Mouse (Mus musculus) embryo, embryonic 9.5 days (tissue): ENCODE measurements at regions not wholly inside any gene's neighbourhood (a gene's known extent, or its start where the extent isn't known, plus 50 kb on each side); places are given as distances from the start of the nearest gene placed in this dataset.
"Not testable (repeated sequence)": the region's sequence is repeated elsewhere in the genome, so short reads cannot be mapped to it uniquely, and the experiment has no call there.

Experiments used
- DNase-seq: peaks from one replicate; pipeline ENCODE4 v3.0.0-alpha.2; 2017; ENCODE audit errors: extremely low spot score

DNA sequence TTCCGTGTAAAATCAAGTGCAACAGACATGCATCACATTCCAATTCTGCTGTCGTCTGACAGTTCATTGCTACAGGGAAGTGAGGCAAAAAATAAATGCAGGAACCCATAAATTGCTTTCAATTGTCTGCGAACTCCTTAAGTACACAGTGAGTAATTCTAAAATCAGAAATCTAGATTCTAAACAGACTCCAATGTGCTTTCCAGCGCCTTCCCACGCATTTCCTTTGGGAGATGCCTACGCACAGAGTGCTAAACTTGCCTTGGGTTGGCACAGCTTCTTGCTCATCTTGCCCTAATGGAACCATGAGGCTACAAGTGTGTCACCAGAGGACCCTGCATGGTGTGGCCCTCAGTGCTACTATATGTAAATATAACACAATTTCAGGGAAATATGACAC lies 212.6 kb downstream of the Samd5 start:
- no peak for DNase-seq

DNA sequence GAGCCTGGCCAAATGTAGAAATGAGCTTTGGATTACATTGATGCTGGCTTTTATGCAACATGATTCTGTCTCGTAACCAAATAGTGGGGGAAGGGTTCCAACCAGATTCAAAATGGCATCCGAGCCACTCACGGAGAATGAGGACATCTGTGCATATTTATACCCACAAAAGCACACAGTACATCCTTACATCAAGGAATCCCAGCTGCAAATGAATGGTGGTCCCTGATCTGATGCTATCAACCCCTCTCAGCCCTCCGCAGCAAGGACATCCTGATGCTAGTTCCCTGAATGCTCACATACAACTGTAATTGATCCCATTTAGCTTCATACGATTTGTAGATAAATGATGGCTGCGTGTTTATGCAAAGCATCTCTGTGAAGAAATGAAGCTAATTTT lies 215.9 kb downstream of the Samd5 start:
- no peak for DNase-seq

DNA sequence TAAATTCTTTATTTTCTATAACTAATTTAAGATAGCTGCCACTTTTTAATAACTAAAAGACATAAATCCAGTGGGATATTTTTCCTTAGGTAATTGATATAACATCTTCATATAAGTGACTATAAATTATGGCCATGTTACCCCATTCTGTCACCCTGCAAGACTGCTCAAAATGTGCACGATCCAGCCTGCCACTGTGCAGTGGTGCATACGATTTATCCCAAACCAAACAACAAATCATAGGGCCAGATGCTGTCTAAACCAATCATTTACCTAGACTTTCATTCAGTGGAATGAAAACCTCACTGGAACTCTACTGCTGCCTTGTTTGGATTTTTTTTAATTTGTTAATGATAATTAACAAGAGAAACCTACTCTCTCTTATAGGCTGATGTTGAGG lies 216.5 kb downstream of the Samd5 start:
- no peak for DNase-seq

DNA sequence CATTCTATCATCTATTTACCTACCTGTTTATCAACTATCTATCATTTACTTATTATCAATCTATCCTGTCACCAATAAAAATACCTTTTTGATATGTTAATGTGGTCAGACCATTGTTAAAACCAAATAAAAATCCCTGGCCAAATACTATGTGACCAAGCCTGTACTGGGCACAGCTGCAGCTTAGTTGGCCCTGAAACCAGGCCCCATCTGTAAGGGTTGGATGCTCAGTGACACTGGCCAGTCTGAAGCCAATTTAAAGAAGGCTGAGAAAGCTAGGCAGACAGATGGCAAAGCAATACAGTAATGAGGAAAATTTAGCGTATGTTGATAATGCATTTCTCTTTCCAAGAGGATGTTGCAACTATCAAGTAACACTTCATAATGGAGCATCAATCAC lies 217.8 kb downstream of the Samd5 start:
- DNase-seq: no peak

DNA sequence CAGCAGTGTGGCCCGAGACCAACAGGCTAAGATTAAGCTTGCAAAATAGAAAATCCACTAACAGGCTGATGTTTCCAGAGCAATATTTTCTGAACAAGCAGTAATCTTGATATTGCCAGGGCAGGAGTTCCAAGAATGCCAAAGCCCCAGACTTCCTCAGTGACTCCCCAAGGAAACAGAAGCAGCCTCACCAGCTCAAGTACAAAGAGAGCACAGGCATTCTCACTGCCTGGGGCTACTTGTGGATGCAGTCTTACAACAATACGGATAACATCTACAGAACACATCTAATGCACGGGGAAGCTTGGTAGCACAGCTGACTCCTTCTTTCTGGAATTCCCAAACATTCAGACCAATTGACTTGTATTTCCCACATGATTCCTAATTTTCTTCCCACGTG lies 235.9 kb downstream of the Samd5 start:
- no peak for DNase-seq

GRCm38 (mm10) chr10:9438366-9438765 lies 236.6 kb downstream of the Samd5 start:
- DNase-seq: no peak

DNA sequence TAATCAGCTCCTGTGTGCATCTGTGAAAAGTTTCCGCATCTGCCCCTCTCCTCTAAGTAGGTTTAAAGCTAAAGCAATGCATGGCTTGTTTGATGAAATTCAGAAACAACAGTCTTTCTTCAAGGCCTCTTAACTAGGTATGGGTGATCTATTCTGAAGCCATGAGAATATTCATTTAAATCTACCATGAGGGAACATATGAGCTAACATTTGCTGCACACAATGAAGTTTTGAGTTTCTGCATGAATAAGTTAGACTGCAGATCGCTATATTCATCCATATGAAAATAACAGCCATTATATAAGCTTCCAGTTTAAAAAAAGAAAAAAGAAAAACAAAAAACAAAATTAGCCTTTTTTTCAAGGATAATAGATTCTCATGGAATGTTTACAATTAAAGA lies 245.9 kb downstream of the Samd5 start:
- DNase-seq: no peak

DNA sequence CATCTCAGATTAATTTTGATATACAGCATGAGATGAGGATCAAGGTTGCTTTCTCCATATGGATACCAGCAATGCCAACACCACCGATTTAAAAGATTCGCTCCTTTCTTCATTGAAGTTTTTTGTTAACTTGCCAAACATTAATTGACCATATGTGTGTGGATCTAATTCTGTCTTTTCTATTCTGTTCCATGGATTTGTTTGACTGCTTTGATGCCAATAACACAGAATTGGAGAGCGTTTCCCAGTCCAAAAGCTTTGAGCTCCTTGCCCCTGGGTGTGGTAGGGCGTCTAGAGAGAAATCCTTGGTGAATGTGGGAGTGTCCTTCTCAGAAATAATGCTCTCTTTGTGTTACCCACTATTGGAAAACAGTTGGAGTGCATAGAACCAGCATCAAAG lies 254.3 kb downstream of the Samd5 start:
- DNase-seq: no peak

- no peak for DNase-seq
Measured at GRCm38 (mm10) chr10:9416685-9417084, 258.3 kb downstream of the Samd5 start.

GRCm38 (mm10) chr10:9406101-9406500 lies 268.9 kb downstream of the Samd5 start:
- no peak for DNase-seq

GRCm38 (mm10) chr10:9405417-9405816 lies 269.6 kb downstream of the Samd5 start:
- no peak for DNase-seq

GRCm38 (mm10) chr10:9404963-9405362 lies 270.0 kb downstream of the Samd5 start:
- no peak for DNase-seq

GRCm38 (mm10) chr10:9400911-9401617 lies 273.9 kb downstream of the Samd5 start:
- no peak for DNase-seq

DNA sequence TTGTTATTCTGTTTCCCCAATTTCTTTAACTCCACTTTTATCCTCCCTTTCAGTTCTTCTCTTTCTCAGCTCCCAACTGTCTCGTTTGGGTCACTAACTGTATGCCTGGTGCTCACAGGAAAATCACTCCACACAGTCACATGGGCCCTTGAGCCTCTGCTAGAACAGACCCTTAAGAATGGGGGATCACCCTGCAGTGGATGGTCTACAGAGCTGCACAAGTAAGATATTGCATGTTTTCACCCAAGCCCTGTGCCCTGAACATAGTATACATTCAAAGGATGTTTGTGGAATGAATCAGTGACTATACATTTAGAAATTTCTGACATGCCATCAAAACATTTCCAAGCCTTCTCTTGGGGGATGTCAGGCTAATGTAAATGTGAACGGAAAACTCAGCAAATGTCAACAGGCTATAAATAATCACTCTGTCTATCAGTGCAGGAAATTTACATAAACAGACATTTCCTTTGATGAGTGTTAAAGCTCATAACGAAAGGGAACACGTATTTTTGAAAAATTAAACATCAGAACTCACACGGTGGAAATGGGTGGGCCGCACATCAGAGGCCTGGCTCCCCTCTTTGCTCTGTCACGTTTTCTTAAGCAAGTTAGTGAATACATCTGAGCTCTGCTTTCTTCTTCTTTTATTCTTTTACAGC lies 297.4 kb downstream of the Samd5 start:
- no peak for DNase-seq

- DNase-seq: no peak
Measured at GRCm38 (mm10) chr10:9362306-9362865, 312.6 kb downstream of the Samd5 start.

GRCm38 (mm10) chr10:9338207-9338801 lies 336.7 kb downstream of the Samd5 start:
- peak; percentile 15 for DNase-seq

- no peak for DNase-seq
Measured at GRCm38 (mm10) chr10:9334245-9334845, 340.7 kb downstream of the Samd5 start.

DNA sequence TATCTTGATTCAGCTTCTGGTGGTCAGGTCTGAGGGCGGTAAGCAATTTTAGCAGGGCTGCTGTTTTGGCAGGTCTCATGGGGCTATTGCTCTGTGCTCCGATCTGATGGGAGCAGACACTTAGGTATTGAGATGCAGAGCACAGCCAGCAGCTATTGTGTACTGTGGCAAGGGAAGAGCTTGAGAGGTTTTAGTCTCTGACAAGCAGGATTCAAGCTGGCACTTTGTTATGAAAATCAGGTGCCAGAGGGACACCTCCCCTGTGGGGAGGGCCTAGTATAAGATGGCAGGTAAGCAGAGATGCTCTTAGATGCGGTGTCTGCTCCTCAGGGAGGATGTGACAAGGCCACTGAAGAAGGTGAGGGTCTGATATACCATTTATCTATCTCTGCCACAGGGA lies 343.3 kb downstream of the Samd5 start:
- DNase-seq: no peak

DNA sequence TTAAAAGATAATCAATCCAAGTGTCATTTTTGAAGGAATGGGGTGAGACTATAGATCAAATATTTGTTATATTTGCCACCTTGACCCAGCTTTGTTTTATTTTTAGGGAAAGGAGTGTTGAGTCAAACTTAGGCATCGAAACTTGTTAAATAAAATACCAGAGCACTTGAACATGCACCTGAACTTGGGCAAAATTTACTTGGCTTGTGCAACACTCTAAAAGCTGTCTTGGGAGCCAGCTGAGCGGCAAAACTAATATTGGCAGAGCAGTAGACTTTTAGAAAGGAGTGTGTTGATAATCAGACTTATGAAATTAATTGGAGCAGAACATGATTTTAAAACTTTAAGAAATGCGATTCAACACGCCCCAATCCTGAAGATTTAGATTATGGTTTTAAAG lies 346.7 kb downstream of the Samd5 start:
- DNase-seq: no peak

DNA sequence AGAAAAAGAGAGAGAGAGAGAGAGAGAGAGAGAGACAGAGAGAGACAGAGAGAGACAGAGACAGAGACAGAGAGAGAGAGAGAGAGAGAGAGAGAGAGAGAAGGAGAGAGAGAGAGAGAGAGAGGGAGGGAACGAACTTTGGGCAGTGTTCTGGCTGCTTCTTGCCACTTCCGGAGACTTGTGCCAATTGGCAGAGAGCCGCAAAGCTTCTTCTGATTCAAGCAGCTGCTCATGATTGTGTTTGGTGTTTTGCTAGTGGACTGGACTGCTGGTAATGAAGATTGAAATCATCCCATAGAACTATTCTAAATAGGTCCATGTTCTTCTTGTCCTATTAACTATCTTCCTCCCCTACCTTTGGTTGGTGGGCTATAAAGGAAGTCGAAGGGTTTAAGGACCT lies 347.1 kb downstream of the Samd5 start:
- not testable (repeated sequence) for DNase-seq

GRCm38 (mm10) chr10:9312326-9312725 lies 362.7 kb downstream of the Samd5 start:
- no peak for DNase-seq

- no peak for DNase-seq
Measured at GRCm38 (mm10) chr10:9310346-9310745, 364.7 kb downstream of the Samd5 start.

- no peak for DNase-seq
Measured at GRCm38 (mm10) chr10:9296055-9296454, 379.0 kb downstream of the Samd5 start.
